Mouse (Mus musculus) cerebellum, adult 2 months (tissue): ENCODE data around the gene Tpst2.

Experiments
- CTCF ChIP-seq: fragments of 200-500 bp; IDR thresholded peaks from 2 replicates; pipeline ENCODE4 v1.5.1; 2011; ENCODE audit warnings: low read depth, mild to moderate bottlenecking, control low read depth, low read length, moderate library complexity, borderline replicate concordance; ENCODE audit not compliant: insufficient read depth
- POLR2A ChIP-seq: fragments of 200-500 bp; IDR thresholded peaks from 2 replicates; pipeline ENCODE4 v1.6.1; 2011; ENCODE audit warnings: low read length, control low read depth, borderline replicate concordance; ENCODE audit not compliant: insufficient read depth

GRCm38 (mm10) chr5:112299399-112299798 lies 22.9 kb downstream of the Tpst2 start:
- TF ChIP-seq POLR2A, result no peak
- TF ChIP-seq CTCF, result no peak
